Mouse (Mus musculus): ENCODE measurements around the gene Ctnnb1. TPM values are rescaled to one million over a fixed set of nuclear protein-coding genes. Genes with fewer than 3 reads are reported as not detected.

Ctnnb1 gene
- total and polyA plus RNA-seq, 3 experiments = 197 to 383 (median 290) TPM

GRCm38 (mm10) chr9:120998696-120999095 is 69.7 kb downstream of the Ctnnb1 start:
- Histone ChIP-seq H3K4me1 (ENCODE audit: control insufficient read depth in 1 of 2, insufficient read depth in 2 of 2) (peaks cover 7 to 39% of the 10 kb centered on the region in 2 experiments), H3K4me3 (replicated peaks in 1 of 3; ENCODE audit: low read depth in 2 of 3, low read length in 2 of 3, poor library complexity in 1 of 3) (no peak overlapping the region), H3K27me3 (replicated peaks) (no peaks in the 10 kb centered on the region), H3K9ac (ENCODE audit: insufficient read depth, low read depth) (no peak overlapping the region), H3K36me3 (replicated peaks in 1 of 2; ENCODE audit: control insufficient read depth in 1 of 2, insufficient read depth in 1 of 2, low read length in 1 of 2) (no peaks in the 10 kb centered on the region), H3K79me2 (replicated peaks; ENCODE audit: control insufficient read depth, extremely low read depth, insufficient read depth, poor library complexity, severe bottlenecking) (no peaks in the 10 kb centered on the region), H3K9me3 (replicated peaks; ENCODE audit: low read length) (no peaks in the 10 kb centered on the region), H3K4me2 (ENCODE audit: insufficient read depth, low read depth, poor library complexity, severe bottlenecking) (no peak overlapping the region), H3K27ac (ENCODE audit: insufficient read depth, low read depth) (no peak overlapping the region)
- no peak for TF ChIP-seq POLR2AphosphoS2 (IDR thresholded peaks at IDR 0.05; ENCODE audit: low read depth, low read length)
- no peak for TF ChIP-seq RCOR1 (conservative IDR thresholded peaks at IDR 0.05; ENCODE audit: low read depth, low read length)
- TF ChIP-seq USF1 (IDR thresholded peaks at IDR 0.05; ENCODE audit: low read depth, low read length) = no peak
- no peak for TF ChIP-seq MEF2A (IDR thresholded peaks at IDR 0.05; ENCODE audit: borderline replicate concordance, low read depth, low read length)
- TF ChIP-seq UBTF (IDR thresholded peaks at IDR 0.05; ENCODE audit: low read depth, low read length) = no peak
- no peak for TF ChIP-seq EP300 (IDR thresholded peaks at IDR 0.05; ENCODE audit: low read length)
- TF ChIP-seq USF2 (conservative IDR thresholded peaks at IDR 0.05; ENCODE audit: low read depth, low read length) = no peak
- TF ChIP-seq ELF1 (IDR thresholded peaks at IDR 0.05; ENCODE audit: low read depth, low read length) = no peak
- no peak for TF ChIP-seq GABPA (IDR thresholded peaks at IDR 0.05; ENCODE audit: insufficient replicate concordance, low read depth, low read length)
- no peak for TF ChIP-seq JUND (conservative IDR thresholded peaks at IDR 0.05; ENCODE audit: low read depth, low read length)
- no peak for TF ChIP-seq HCFC1 (IDR thresholded peaks at IDR 0.05; ENCODE audit: low read depth, low read length)
- TF ChIP-seq CTCF (conservative IDR thresholded peaks at IDR 0.05 in 1 of 2, IDR thresholded peaks at IDR 0.05 in 1 of 2; ENCODE audit: low read depth in 2 of 2, low read length in 2 of 2) = no peak
- no peak for TF ChIP-seq CHD2 (IDR thresholded peaks at IDR 0.05; ENCODE audit: low read length)
- no peak for TF ChIP-seq SIN3A (IDR thresholded peaks at IDR 0.05; ENCODE audit: low read length)
- TF ChIP-seq IRF4 (IDR thresholded peaks at IDR 0.05; ENCODE audit: low read depth, low read length) = no peak
- no peak for TF ChIP-seq ZC3H11A (IDR thresholded peaks at IDR 0.05; ENCODE audit: low read depth, low read length)
- in situ Hi-C loops (cut with MboI; ENCODE audit: low pct_ligation_motif_present, low pct_unique_long_range_greater_than_20kb, low sequenced_read_pairs) (no loop called here), dilution Hi-C loops (cut with MboI; ENCODE audit: extremely low pct_ligation_motif_present, extremely low pct_unique_long_range_greater_than_20kb, low sequenced_read_pairs) (no loop called here)
- no peak for DNase-seq (ENCODE audit: extremely low read depth)

- Histone ChIP-seq H3K9me3 (replicated peaks; ENCODE audit: low read length) (no peaks in the 10 kb centered on the region), H3K4me3 (replicated peaks in 1 of 3; ENCODE audit: low read depth in 2 of 3, low read length in 2 of 3, poor library complexity in 1 of 3) (no peak overlapping the region), H3K27me3 (replicated peaks) (no peaks in the 10 kb centered on the region), H3K79me2 (replicated peaks; ENCODE audit: control insufficient read depth, extremely low read depth, insufficient read depth, poor library complexity, severe bottlenecking) (no peaks in the 10 kb centered on the region), H3K9ac (ENCODE audit: insufficient read depth, low read depth) (no peak overlapping the region), H3K27ac (ENCODE audit: insufficient read depth, low read depth) (no peak overlapping the region), H3K36me3 (replicated peaks in 1 of 2; ENCODE audit: control insufficient read depth in 1 of 2, insufficient read depth in 1 of 2, low read length in 1 of 2) (no peaks in the 10 kb centered on the region), H3K4me2 (ENCODE audit: insufficient read depth, low read depth, poor library complexity, severe bottlenecking) (no peak overlapping the region), H3K4me1 (ENCODE audit: control insufficient read depth in 1 of 2, insufficient read depth in 2 of 2) (peaks cover 7 to 50% of the 10 kb centered on the region in 2 experiments)
- TF ChIP-seq BHLHE40 (IDR thresholded peaks at IDR 0.05; ENCODE audit: low read depth, low read length) (no peak), KAT2A (IDR thresholded peaks at IDR 0.05; ENCODE audit: insufficient replicate concordance, low read length) (no peak), ZKSCAN1 (IDR thresholded peaks at IDR 0.05; ENCODE audit: borderline replicate concordance, low read depth, low read length) (no peak), MAX (IDR thresholded peaks at IDR 0.05; ENCODE audit: low read length) (no peak), MXI1 (IDR thresholded peaks at IDR 0.05; ENCODE audit: low read depth, low read length) (no peak), TCF12 (IDR thresholded peaks at IDR 0.05; ENCODE audit: low read depth, low read length) (no peak), GABPA (IDR thresholded peaks at IDR 0.05; ENCODE audit: insufficient replicate concordance, low read depth, low read length) (no peak), MYC (IDR thresholded peaks at IDR 0.05; ENCODE audit: low read depth, low read length) (no peak), RAD21 (IDR thresholded peaks at IDR 0.05; ENCODE audit: low read depth, low read length) (no peak), NRF1 (IDR thresholded peaks at IDR 0.05; ENCODE audit: low read depth, low read length) (no peak)
- DNase-seq (ENCODE audit: extremely low read depth) = no peak
- dilution Hi-C loops (cut with MboI; ENCODE audit: extremely low pct_ligation_motif_present, extremely low pct_unique_long_range_greater_than_20kb, low sequenced_read_pairs) (no loop called here), in situ Hi-C loops (cut with MboI; ENCODE audit: low pct_ligation_motif_present, low pct_unique_long_range_greater_than_20kb, low sequenced_read_pairs) (no loop called here)
These were observed 71.8 kb downstream of the Ctnnb1 start for GRCm38 (mm10) chr9:121000641-121001320.
